Mouse (Mus musculus): ENCODE results near the gene Pcdh15. TPM values are rescaled to one million over a fixed set of nuclear protein-coding genes. Genes with fewer than 3 reads are reported as not detected.

The Pcdh15 gene
- polyA plus RNA-seq, 1 experiment: 2.0 TPM

DNA sequence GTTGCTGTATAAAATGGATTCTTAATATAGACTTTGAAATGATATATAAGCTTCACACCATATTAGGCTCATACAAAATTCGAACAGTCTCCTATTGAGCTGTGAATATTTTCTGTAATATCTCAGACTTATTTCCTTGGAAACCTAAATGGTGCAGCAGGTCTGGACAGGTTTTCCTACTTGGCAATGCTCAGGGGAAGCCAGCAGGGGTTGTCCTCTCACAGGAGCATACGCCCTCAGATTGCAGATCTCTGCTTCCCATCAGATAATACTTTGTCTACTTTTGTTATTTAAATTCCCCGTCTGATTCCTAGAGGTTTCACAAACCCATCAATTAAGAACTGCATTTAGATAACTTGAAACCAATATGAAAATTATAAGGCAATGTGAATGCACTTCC is 1492.7 kb downstream of the Pcdh15 start:
- Histone ChIP-seq H3K27me3 (ENCODE audit: control insufficient read depth, insufficient read depth, low read length) (no peaks in the 10 kb centered on the region), H3K4me1 (ENCODE audit: control insufficient read depth, insufficient read depth, low read length) (no peaks in the 10 kb centered on the region), H3K36me3 (ENCODE audit: control insufficient read depth, insufficient read depth, low read length) (no peaks in the 10 kb centered on the region), H3K27ac (ENCODE audit: control insufficient read depth, insufficient read depth, low read depth, low read length) (no peak overlapping the region), H3K4me3 (ENCODE audit: control insufficient read depth, low read depth, low read length) (no peak overlapping the region)
- no peak for TF ChIP-seq CTCF (IDR thresholded peaks at IDR 0.05; ENCODE audit: control insufficient read depth, insufficient read depth, insufficient replicate concordance, low read depth, low read length)
- TF ChIP-seq POLR2A (IDR thresholded peaks at IDR 0.05; ENCODE audit: control insufficient read depth, low read depth, low read length): no peak

DNA sequence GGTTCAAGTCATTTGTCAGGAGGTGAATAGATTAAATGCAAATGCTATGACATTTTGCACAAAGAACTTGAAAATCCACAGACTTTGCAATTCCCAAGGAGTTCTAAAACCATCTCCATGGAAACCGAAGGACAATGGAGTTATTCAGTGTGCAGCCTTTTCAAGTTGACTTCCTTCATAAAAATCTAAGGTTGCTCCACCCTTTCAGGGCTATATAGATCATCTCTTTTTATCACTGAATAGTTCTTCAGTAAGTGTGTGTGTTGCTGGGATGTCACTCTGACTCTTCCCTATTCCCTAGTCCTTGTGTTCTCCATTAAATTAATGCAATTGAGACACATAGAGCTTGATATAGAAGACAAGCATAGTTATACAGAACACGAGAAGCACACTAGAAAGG is 1508.5 kb downstream of the Pcdh15 start:
- H3K36me3 ChIP-seq (ENCODE audit: control insufficient read depth, insufficient read depth, low read length): no peaks in the 10 kb centered on the region
- no peak overlapping the region for H3K4me3 ChIP-seq (ENCODE audit: control insufficient read depth, low read depth, low read length)
- H3K4me1 ChIP-seq (ENCODE audit: control insufficient read depth, insufficient read depth, low read length): no peaks in the 10 kb centered on the region

DNA sequence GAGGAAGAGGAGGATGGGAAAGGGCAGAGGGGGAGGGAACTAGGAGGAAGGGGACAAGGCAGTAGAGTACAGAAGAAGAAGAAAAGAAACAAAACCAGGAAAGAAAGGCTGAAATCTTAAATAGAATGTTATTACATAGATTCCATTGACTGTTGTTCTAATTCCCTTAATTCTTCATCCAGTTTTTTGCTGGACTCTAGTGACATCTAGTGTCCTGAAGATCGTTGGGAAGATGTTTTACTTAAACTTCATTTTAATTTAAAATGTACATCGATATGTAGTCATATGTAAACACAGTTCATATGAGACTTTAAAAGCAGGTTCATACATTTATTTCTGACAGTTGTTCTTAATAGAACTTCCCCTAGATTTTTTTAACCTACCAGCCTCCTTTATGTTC is 1522.7 kb downstream of the Pcdh15 start:
- no peak overlapping the region for H3K4me3 ChIP-seq (ENCODE audit: control insufficient read depth, low read depth, low read length)
- no peak overlapping the region for H3K27ac ChIP-seq (ENCODE audit: control insufficient read depth, insufficient read depth, low read depth, low read length)
- H3K36me3 ChIP-seq (ENCODE audit: control insufficient read depth, insufficient read depth, low read length): no peaks in the 10 kb centered on the region
- no peaks in the 10 kb centered on the region for H3K27me3 ChIP-seq (ENCODE audit: control insufficient read depth, insufficient read depth, low read length)
- TF ChIP-seq CTCF (IDR thresholded peaks at IDR 0.05; ENCODE audit: control insufficient read depth, insufficient read depth, insufficient replicate concordance, low read depth, low read length) (no peak), POLR2A (IDR thresholded peaks at IDR 0.05; ENCODE audit: control insufficient read depth, low read depth, low read length) (no peak)
- no peaks in the 10 kb centered on the region for H3K4me1 ChIP-seq (ENCODE audit: control insufficient read depth, insufficient read depth, low read length)

More for the DNA sequence above, 1508.5 kb downstream of the Pcdh15 start:
- TF ChIP-seq CTCF (IDR thresholded peaks at IDR 0.05; ENCODE audit: control insufficient read depth, insufficient read depth, insufficient replicate concordance, low read depth, low read length) (no peak), POLR2A (IDR thresholded peaks at IDR 0.05; ENCODE audit: control insufficient read depth, low read depth, low read length) (no peak)
- Histone ChIP-seq H3K27me3 (ENCODE audit: control insufficient read depth, insufficient read depth, low read length) (no peaks in the 10 kb centered on the region), H3K27ac (ENCODE audit: control insufficient read depth, insufficient read depth, low read depth, low read length) (no peak overlapping the region)

DNA sequence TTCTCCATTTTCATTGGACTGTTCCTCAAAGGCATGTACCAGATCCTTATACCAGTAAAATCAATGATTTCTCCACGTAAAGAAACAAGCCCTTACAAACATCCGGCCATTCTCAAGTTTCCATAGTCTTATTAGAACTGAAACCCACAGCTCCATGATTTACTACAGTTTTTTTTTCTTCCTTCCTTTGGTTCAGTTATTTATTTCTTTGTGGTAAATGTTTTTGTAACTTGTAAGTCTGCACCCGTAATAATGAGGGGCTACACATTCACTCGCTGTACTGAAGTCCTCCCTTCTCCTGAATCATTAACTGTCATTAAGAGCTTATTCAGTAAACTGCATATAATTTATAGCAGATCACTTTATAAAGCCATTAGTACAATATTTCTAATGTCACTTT is 1526.6 kb downstream of the Pcdh15 start:
- H3K4me1 ChIP-seq (ENCODE audit: control insufficient read depth, insufficient read depth, low read length): peaks cover 3% of the 10 kb centered on the region
- no peak for TF ChIP-seq POLR2A (IDR thresholded peaks at IDR 0.05; ENCODE audit: control insufficient read depth, low read depth, low read length)
- no peak for TF ChIP-seq CTCF (IDR thresholded peaks at IDR 0.05; ENCODE audit: control insufficient read depth, insufficient read depth, insufficient replicate concordance, low read depth, low read length)
- H3K36me3 ChIP-seq (ENCODE audit: control insufficient read depth, insufficient read depth, low read length): no peaks in the 10 kb centered on the region
- H3K27ac ChIP-seq (ENCODE audit: control insufficient read depth, insufficient read depth, low read depth, low read length): no peak overlapping the region
- H3K27me3 ChIP-seq (ENCODE audit: control insufficient read depth, insufficient read depth, low read length): no peaks in the 10 kb centered on the region
- no peak overlapping the region for H3K4me3 ChIP-seq (ENCODE audit: control insufficient read depth, low read depth, low read length)

DNA sequence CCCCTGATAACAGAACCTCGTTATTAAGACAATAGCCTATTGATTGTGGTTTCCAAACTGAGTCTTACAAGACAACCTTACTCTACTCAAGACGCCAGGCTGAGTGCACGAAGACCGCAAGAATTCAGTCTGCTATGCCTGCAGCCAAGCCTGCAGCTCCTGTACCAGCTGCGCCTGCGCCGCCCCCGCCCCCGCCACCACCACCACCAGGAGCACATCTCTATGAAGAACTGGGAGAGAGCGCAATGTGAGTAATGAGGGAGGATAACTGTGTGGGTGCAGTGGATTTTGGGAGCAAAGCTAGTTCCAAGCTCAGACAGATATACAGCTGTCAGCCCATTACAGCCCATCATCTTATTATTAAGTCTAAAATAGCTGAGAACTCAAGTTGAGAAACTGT is 1527.5 kb downstream of the Pcdh15 start:
- Histone ChIP-seq H3K4me1 (ENCODE audit: control insufficient read depth, insufficient read depth, low read length) (peaks cover 10% of the 10 kb centered on the region), H3K27ac (ENCODE audit: control insufficient read depth, insufficient read depth, low read depth, low read length) (no peak overlapping the region), H3K36me3 (ENCODE audit: control insufficient read depth, insufficient read depth, low read length) (no peaks in the 10 kb centered on the region), H3K4me3 (ENCODE audit: control insufficient read depth, low read depth, low read length) (no peak overlapping the region), H3K27me3 (ENCODE audit: control insufficient read depth, insufficient read depth, low read length) (no peaks in the 10 kb centered on the region)
- TF ChIP-seq POLR2A (IDR thresholded peaks at IDR 0.05; ENCODE audit: control insufficient read depth, low read depth, low read length) (no peak), CTCF (IDR thresholded peaks at IDR 0.05; ENCODE audit: control insufficient read depth, insufficient read depth, insufficient replicate concordance, low read depth, low read length) (no peak)

DNA sequence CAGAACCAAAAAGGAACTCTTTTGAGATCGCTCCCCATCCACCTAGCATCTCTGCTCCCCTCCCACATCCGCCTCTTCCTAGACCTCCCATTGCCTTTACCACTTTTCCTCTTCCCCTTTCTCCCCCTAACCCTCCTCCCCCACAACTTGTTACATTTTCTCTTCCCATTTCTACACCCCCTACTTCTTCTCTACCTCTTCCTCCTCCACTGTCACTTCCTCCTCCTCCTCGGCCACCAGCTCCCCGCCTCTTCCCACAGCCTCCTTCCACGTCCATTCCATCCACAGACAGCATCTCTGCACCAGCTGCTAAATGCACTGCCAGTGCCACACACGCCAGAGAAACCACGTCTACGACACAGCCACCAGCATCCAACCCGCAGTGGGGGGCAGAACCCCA is 1532.2 kb downstream of the Pcdh15 start:
- H3K36me3 ChIP-seq (ENCODE audit: control insufficient read depth, insufficient read depth, low read length): no peaks in the 10 kb centered on the region
- H3K27ac ChIP-seq (ENCODE audit: control insufficient read depth, insufficient read depth, low read depth, low read length): no peak overlapping the region
- H3K4me1 ChIP-seq (ENCODE audit: control insufficient read depth, insufficient read depth, low read length): peaks cover 10% of the 10 kb centered on the region
- peak overlapping the region; percentile 46; the same call in 1 of the 2 replicates for H3K4me3 ChIP-seq (ENCODE audit: control insufficient read depth, low read depth, low read length)
- H3K27me3 ChIP-seq (ENCODE audit: control insufficient read depth, insufficient read depth, low read length): no peaks in the 10 kb centered on the region
- TF ChIP-seq POLR2A (IDR thresholded peaks at IDR 0.05; ENCODE audit: control insufficient read depth, low read depth, low read length) (no peak), CTCF (IDR thresholded peaks at IDR 0.05; ENCODE audit: control insufficient read depth, insufficient read depth, insufficient replicate concordance, low read depth, low read length) (no peak)

DNA sequence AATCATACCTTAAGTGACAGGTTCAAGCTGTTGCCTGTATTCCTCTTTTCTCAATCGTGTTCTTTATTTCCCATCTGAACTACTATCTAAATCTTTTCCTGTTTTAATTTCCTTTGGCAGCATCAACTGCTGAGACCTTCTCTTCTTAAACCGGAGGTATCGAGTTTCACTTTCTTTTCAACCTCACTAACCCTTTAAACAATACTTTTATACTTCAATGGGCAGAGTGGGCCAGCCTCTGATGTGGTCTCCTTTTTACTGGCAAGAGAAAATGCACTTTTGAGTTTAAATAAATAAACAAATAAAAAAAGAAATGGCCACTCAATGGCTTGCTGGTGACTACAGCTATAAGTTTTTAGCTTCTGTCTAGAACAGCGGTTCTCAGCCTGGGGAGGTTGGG is 1537.9 kb downstream of the Pcdh15 start:
- no peaks in the 10 kb centered on the region for H3K27me3 ChIP-seq (ENCODE audit: control insufficient read depth, insufficient read depth, low read length)
- TF ChIP-seq POLR2A (IDR thresholded peaks at IDR 0.05; ENCODE audit: control insufficient read depth, low read depth, low read length) (no peak), CTCF (IDR thresholded peaks at IDR 0.05; ENCODE audit: control insufficient read depth, insufficient read depth, insufficient replicate concordance, low read depth, low read length) (no peak)
- no peak overlapping the region for H3K4me3 ChIP-seq (ENCODE audit: control insufficient read depth, low read depth, low read length)
- no peaks in the 10 kb centered on the region for H3K36me3 ChIP-seq (ENCODE audit: control insufficient read depth, insufficient read depth, low read length)
- no peaks in the 10 kb centered on the region for H3K4me1 ChIP-seq (ENCODE audit: control insufficient read depth, insufficient read depth, low read length)
- no peak overlapping the region for H3K27ac ChIP-seq (ENCODE audit: control insufficient read depth, insufficient read depth, low read depth, low read length)

DNA sequence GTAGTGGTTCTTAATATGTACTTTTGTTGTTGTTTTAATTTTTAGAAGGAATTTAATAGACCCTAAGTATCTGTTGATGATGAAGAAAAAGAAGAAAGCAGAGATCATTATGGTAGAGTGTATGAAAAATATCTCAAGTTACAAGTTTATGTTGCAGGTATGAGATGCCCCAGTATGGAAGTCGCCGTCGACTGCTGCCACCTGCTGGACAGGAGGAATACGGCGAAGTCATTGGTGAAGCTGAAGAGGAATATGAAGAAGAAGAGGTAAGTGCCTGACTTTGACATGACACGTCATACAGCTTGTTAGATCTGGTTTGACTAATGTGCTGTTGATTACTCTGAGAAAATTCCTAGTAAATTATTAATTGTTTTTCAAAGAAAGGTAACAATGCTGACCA is 1543.0 kb downstream of the Pcdh15 start:
- no peak overlapping the region for H3K27ac ChIP-seq (ENCODE audit: control insufficient read depth, insufficient read depth, low read depth, low read length)
- H3K4me1 ChIP-seq (ENCODE audit: control insufficient read depth, insufficient read depth, low read length): peaks cover 6% of the 10 kb centered on the region
- peak; percentile 62; the same call in 1 of the 2 replicates for TF ChIP-seq CTCF (IDR thresholded peaks at IDR 0.05; ENCODE audit: control insufficient read depth, insufficient read depth, insufficient replicate concordance, low read depth, low read length)
- no peak for TF ChIP-seq POLR2A (IDR thresholded peaks at IDR 0.05; ENCODE audit: control insufficient read depth, low read depth, low read length)
- no peaks in the 10 kb centered on the region for H3K27me3 ChIP-seq (ENCODE audit: control insufficient read depth, insufficient read depth, low read length)
- H3K36me3 ChIP-seq (ENCODE audit: control insufficient read depth, insufficient read depth, low read length): no peaks in the 10 kb centered on the region
- H3K4me3 ChIP-seq (ENCODE audit: control insufficient read depth, low read depth, low read length): no peak overlapping the region

Data from testis, adult 2 months (tissue).